Mouse (Mus musculus) MEL-GATA-1-ER (cell line): Measurements from ENCODE around the gene Cgas.

Source experiments
- DNase-seq: peaks from one replicate; pipeline ENCODE4 v3.0.0-alpha.2; 2012; ENCODE audit warnings: low read depth; ENCODE audit errors: extremely low read depth

The Cgas gene

DNA sequence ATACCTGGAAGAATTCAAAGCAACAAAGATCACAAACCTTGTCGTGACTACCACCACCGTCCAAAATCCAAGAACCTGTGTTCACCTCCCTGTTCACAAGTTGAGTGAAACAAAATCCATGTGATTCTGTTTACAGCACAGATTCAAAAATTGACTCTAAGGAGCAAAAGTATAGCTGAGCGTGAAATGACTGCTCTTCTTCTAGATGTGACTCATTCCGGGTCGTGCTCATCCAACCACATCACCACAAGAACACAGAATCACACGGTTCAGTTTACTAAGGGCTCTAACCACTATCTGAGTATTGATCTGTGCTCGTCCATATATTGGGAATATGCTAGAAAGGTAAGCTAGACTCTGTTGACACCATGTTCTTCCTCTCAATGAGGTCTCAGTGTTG lies 56.1 kb downstream of the Cgas start:
- DNase-seq: no peak

- DNase-seq: peak; percentile 49
These were observed 57.1 kb downstream of the Cgas start for GRCm38 (mm10) chr9:78385893-78386292.
